Mouse (Mus musculus) kidney, adult 18-20 months (tissue): ENCODE measurements around the gene Eml6.
"Not testable (repeated sequence)": the region's sequence is repeated elsewhere in the genome, so short reads cannot be mapped to it uniquely, and the experiment has no call there.

Experiments
- DNase-seq: peaks from one replicate; pipeline ENCODE4 v3.0.0; 2021

The Eml6 gene

DNA sequence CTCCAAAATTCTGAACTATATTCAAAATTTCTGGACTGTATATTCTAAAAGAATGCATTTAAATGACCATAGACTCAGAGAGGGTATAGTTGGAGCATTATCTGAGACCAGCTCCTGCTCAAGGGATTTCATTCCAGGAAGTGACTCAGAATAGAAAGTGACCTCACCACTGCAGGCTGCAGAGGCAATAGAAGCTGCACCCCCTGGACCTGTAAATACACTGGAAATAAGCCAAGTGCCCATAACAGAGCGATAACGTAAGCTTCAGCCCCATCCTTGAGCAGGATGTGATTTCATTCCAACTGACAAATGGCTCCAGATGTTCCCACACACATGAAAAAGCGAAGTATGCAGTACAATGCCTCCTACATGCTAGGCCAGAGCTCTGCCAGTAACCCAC lies 186.1 kb downstream of the Eml6 start:
- DNase-seq, result no peak

GRCm38 (mm10) chr11:29837066-29837465 lies 188.8 kb downstream of the Eml6 start:
- no peak for DNase-seq

- DNase-seq, result no peak
Observed at GRCm38 (mm10) chr11:29827729-29828128, 198.1 kb downstream of the Eml6 start.

DNA sequence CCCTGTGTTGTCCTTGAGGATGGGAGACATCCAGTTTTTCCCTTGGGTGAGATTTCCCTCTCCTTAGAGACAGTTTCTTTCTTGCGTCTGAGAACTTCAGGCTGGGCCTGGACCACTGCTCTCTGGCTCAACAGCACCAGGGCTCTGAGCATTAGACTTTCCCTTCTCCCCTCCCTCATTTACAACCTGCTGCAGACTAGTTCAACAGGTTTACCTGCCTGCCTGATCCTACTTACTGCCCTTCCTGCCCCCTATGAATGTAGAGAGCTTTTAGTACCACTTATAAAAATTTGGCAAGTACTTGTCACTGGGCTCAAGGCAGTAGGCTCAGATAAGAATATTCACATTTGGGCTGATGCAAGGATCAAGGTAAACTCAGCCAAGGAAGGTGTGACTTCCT lies 199.8 kb downstream of the Eml6 start:
- no peak for DNase-seq

DNA sequence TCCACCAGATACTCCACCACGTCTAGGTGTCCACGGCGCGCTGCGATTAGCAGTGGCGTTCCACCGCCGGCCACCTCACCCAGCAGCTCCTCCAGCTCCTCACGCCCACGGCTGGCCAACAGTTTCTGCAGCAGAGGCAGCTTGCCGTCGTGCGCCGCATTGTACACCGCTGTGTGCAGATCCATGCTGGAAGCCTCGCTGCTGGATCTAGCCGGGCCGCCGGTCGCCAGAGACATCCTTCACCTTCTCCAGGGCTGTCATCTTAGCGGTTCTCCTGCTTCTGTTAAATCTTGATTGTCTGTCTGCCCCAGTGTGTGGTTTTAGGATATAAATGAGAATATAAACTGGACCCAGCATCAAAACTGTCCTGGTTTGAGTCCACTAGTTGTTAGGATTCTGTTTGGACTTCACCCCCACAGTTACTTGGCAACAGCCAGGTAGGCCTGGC lies 200.5 kb downstream of the Eml6 start, which contains the start of gene 4931440F15Rik:
TSS of gene 4931440F15Rik (minus strand) at position 398 of the 448 bp plus-strand sequence.
- not testable (repeated sequence) for DNase-seq

DNA sequence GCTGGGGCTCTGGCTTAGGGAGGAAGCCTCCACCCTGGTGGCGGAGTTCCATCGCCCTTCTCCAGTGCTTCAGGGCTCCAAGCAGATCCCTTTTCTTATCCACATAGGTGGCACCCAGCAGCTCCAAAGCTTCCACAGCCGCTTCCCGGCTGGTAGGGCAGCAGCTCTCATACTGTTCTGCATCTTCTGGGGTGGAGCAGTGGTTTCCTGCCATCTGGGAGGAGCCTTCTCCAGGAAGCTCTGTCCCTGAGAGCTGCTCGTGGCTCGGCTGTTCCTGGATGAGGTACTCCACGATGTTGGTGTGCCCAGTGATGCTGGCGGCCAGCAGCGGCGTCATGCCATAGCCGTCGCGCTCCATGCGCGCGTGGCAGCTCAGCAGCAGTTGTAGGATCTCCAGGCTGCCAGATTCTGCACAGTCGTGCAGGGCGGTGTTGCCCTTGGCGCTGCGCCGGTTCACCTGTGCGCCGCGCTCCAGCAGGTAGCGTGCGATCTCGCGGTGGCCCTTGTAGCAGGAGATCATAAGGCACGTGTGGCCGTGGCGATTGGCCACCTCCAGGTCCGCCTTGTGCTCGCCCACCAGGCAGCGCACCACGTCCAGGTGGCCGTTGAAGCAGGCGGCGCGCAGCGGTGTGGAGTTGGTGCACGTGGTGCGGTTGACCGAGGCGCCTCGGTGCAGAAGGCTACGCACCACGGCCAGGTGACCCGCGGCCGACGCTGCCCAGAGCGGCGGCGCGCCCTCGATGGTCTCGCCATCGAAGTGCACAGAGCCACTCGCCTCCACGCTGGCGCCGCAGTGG lies 201.2 kb downstream of the Eml6 start:
- DNase-seq, result not testable (repeated sequence)

GRCm38 (mm10) chr11:29823141-29823540 lies 202.7 kb downstream of the Eml6 start:
- no peak for DNase-seq

DNA sequence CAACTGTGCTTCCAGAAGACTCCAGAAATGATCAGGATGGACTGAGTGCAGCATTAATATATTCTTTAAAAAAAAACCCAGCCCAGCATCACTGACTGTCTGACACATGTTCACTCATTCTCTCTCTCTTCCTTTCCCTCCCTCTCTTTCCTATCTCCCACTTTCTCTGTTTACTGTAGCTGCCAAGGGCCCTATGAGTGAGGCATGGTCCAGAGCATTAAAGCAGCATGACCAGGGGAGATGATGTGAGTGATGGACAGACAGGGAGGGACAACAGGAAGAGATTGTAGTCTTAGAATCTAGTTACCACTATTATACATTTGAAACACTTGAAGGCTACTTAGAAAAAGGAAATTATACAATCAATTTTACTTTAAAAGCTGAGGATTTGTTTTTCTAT lies 210.2 kb downstream of the Eml6 start:
- DNase-seq, result no peak

DNA sequence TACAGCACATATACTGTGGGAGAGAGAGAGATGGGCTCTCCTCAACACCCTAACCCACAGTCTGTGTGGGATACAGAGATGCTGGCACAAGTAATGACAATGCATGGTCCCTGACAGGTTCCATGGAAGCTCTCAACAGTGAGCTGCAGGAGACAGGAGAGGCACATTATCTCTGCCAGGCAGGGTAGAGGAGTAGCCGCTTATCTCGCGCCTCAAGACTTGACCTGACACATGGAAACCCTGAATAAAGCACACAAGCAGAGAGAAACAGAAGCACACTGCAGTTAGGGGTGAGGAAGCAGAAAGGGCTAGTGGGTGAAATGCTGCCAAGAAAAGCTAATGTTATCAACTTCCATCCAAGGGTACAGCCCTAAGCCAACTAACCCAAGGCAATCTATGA lies 210.6 kb downstream of the Eml6 start:
- no peak for DNase-seq

- DNase-seq, result no peak
Observed at GRCm38 (mm10) chr11:29813267-29813666, 212.6 kb downstream of the Eml6 start.

DNA sequence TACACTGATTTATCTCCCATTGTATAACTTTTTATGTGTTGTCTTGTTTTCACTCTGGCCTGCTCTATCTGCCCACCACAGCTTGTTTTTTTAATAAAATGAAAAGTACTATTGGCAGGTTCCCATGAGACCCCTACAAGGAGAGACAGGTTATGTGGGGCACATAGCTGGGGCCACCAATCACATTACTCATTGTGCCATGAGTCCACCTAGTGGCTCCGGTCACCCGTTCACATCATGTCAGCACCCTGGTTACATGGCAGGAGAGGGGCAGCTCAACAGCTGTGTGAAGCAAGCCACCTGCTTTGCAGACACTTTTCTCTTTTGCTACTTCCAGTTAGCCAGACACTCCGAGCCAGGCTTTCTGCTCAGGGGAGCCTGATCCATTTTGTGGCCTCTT lies 213.4 kb downstream of the Eml6 start:
- no peak for DNase-seq

GRCm38 (mm10) chr11:29810324-29810723 lies 215.5 kb downstream of the Eml6 start:
- no peak for DNase-seq

DNA sequence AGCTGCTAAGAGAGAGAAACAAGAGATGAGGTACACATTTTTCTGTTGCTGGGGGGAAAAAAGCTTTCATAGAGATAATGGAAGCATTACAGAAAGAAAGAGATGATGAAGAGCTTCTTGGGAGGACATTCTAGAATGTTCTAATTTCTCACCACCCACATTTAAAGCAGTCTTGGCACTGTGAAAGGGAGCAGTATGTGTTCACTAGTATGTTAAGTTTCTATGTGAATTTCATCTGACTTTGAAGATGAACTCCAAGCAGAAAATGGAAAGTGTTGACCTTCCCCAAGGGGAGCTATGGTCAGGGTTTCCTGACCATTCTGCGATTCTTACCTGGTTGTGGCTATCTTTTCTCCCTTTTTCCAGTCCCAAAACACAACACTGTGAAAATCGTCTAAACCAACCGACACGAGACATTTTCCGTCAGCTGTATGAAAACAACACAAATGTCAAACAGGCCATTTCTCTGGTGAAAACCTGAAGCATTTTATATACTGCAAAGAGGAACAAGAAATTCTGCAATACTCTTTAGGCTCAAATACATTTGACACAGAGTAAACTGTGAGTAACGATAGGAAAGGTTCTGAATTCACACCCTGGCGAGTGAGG lies 216.7 kb downstream of the Eml6 start:
- no peak for DNase-seq

DNA sequence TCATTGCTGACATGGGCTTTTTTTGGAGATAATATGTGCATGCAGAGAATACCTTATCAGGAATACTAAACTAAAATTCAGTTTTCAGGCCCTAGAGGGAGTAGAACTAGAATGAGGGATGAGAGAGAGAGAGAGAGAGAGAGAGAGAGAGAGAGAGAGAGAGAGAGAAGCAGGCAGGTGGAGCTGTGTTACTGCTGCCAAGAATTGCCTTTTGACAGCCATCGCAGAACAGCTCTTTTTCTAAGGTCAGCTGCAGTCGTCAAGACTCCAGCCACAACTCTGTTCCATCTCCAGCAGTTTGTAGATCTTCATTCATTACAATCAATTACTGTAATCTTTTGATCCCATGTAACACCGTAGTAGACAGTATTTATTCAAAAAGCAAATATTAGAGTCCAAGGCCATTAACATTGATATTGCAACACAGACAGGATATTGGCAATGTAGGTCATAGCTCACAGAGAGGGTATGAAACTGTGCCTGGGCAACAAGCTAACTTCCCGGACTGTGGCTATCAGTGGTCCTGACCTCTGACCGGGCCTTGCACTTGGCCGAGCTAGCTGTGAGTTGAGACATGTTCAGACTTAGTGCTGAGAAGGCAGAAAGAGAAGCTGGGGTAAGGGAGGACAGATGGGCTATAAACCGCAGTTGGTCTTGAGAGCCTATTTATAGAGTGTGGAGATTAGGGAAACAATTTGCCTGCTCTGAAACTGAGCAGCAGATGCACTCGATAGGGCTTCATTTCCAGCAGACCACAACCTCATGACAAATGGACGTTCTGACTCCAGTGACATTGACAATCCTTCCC lies 217.5 kb downstream of the Eml6 start:
- DNase-seq, result no peak

GRCm38 (mm10) chr11:29807325-29807724 lies 218.5 kb downstream of the Eml6 start:
- DNase-seq, result no peak

- no peak for DNase-seq
Observed at GRCm38 (mm10) chr11:29801432-29802427, 224.1 kb downstream of the Eml6 start.

GRCm38 (mm10) chr11:29799839-29800238 lies 226.0 kb downstream of the Eml6 start:
- no peak for DNase-seq

- no peak for DNase-seq
Observed at GRCm38 (mm10) chr11:29795106-29795505, 230.7 kb downstream of the Eml6 start.

- DNase-seq, result no peak
Observed at GRCm38 (mm10) chr11:29794475-29794874, 231.4 kb downstream of the Eml6 start.

DNA sequence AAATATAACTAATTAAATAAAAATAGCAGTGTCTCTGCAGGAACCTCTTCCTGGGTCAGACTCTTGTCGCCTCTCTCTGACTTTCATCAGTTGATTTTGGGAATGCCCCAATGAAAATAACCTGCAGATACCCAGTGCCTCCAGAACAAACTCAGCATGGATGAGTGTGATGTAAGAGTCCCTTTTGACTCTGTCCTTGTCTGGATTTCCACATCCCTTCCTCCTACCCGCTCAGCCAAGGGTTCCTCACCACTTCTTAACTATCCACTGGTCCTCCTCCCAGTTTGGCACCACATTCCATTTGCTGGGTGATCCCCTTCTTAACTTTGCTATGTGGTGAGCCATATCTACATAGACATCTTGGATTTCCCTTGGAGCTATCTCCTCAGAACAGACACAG lies 235.0 kb downstream of the Eml6 start:
- DNase-seq, result no peak

- DNase-seq, result no peak
Observed at GRCm38 (mm10) chr11:29788921-29789638, 236.8 kb downstream of the Eml6 start.

- DNase-seq, result no peak
Observed at GRCm38 (mm10) chr11:29788499-29788898, 237.3 kb downstream of the Eml6 start.
